Mouse (Mus musculus): Measurements from ENCODE around the gene Cpt1c.

Gene Cpt1c

DNA sequence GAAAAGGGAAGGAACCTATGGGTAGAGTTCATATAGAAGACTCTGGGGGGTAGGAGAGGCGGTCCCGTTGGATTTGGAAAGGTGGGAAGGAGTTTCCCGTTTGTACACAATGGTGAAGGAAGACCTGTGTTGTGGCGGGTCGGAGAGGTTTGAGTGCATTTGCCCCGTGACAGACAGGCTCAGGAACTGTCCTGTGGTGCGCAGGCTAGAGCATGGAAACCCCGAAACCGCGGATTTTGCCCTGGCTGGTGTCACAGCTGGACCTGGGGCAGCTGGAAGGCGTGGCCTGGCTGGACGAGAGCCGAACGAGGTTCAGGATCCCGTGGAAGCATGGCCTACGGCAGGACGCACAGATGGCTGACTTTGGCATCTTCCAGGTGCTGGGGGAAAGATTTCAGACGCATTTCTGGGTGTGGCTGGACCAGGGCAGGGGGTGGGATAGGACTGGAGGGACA lies 23.9 kb upstream of the Cpt1c start, which contains the start of gene Bcl2l12:
TSS of gene Bcl2l12 (minus strand) at position 212 of the 455 bp plus-strand sequence.
- DNase-seq: peak; percentile 38

DNA sequence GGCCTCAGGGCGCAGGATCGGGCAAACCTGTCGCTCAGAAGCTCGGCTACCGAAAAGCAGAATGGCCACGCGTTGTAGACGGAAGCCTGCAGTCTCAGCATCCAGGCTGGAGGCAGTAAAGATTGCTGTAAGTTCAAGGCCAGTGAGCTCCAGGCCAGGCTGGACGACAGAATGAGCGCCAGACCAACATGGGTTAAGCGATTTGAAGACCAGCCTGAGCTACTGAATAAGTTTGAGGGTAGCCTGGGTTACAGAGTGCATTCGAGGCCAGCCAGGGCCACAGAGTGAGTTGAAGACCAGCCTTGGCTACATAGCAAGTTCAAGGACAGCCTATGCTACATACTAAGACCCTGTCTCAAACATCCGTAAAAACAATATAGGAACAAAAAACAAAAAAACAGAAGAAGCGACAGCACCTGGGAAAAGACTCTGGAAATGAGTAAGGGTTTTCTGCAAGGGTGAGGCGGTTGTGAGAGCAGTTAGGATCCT lies 23.3 kb upstream of the Cpt1c start:
- DNase-seq: no peak

DNA sequence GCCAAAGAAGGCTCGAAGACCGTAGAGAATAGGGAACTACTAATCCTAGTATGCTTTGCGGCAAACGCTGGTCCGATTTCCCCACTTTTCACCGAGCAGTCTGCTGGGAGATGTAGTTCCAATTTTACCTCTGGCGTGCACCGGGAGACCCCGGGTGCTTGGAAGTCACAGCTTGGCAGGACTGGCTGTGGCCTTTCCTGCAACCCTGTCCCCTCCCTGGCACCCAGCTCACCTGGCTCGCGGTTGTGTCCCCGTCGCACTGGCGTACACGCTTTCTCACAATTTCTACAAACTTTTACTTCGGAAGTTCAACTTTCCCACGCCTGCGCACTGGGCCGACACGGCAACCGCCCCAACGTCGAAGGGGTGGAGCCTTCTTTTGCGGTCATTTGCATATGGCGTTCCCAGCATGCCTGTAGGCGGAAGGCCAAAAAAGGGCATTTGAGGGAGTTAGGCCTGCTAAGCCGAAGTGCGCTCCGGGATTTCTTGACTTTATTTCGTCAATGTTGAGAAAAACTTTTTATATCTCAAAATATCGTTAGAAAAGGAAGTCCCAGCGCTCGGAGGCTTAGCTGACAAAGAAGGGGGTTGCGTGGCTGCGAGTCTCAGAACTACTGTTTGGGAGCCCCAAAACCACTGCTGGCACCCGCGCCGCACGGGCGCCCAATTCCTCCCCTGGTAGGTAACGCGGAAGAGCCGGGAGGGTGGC lies 22.7 kb upstream of the Cpt1c start, which contains the start of gene Irf3:
TSS of gene Irf3 (plus strand) at position 418 of the 709 bp plus-strand sequence.
- peak; percentile 97 for DNase-seq

DNA sequence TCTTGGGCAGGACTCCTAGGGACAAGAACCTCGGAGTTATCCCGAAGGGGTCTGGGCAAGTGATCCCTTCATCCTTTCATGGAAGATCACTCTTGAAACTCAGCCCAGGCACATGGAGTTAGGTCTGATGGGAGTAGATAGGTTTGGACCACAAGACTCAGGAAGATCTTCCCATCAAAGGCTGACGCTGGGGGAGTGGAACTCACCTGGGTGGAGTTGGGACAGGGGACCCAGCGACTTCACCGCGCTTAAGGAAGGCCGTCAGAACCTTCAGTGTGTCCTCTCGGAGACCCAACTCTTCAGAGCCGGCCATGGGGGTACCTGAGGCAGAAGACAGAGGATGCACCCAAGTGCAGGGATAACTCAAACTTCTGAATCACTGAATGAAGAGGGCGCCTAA lies 22.0 kb upstream of the Cpt1c start:
- no peak for DNase-seq

DNA sequence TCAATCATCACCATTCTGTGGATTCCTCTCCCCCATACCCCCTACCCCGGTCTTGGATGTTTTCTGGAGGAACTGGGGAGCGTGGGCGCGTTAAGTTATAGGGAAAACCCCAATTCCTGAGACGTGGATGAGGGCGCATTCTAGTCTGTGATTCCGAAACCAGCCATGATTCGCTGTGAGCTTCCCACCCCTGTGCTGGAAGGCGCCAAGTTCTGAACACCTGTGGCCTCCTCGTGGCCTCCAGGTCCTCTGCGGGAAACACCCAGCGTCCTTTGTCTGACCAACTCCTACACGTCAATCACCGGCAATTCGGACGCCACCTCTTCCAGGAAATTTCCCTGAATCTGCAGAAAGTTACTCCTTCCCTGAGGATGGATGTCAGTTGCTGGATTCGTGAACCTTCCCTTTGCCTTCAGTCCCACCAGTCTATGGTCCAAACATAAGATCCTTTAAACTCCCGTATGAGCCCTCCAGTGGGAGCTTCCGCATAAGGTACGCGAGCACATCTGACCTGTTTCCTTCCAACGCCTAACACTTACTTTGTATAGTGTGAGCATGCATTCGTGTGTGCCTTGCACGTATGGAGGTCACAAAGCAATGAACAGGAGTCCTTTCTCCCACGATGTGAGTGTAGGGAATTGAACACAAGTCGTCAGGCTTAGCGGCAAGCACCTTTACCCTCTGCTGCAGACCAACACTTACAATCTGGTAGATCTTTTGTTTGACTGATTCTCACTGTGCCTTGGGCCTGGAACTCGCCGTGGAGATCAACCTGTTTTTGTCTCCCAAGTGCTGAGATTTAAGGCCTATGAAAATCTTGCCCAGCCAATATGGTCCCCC lies 12.4 kb upstream of the Cpt1c start:
- no peak for DNase-seq

DNA sequence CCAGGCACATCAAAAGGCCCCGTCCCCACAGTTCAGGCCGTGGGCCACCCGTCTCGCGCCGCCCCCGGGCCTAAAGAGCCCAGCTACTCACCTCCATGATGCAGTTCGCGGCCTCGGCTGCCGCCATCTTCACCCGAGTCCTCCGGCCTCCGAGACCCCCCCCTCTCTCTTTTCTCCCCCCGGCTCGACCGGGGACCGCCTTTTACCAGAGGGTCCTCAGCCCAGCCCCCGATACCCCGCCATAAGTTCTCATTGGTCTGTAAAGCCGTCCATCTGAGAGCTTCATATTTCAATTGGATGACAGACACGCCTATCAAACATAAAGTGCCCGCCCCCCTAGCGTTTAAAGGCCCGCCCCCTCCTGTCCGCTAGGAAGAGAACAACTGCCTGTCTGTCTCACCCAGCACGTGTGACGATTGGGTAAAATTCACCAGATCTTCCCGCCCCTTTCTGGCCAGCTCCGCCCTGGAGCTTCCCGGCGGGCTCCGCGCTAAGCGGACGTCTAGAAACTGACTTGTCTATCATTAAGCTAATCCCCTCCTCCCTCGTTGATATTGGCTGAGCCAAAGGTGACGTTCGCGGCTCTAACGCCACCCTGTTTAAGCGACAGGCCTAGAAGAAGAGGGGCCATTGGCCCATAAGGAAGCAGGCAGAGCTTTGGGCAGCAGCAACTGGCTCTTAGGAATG lies 11.7 kb upstream of the Cpt1c start, which contains the start of gene Prmt1:
TSS of gene Prmt1 (minus strand) at position 377 of the 687 bp plus-strand sequence.
- peak; percentile 100 for DNase-seq

DNA sequence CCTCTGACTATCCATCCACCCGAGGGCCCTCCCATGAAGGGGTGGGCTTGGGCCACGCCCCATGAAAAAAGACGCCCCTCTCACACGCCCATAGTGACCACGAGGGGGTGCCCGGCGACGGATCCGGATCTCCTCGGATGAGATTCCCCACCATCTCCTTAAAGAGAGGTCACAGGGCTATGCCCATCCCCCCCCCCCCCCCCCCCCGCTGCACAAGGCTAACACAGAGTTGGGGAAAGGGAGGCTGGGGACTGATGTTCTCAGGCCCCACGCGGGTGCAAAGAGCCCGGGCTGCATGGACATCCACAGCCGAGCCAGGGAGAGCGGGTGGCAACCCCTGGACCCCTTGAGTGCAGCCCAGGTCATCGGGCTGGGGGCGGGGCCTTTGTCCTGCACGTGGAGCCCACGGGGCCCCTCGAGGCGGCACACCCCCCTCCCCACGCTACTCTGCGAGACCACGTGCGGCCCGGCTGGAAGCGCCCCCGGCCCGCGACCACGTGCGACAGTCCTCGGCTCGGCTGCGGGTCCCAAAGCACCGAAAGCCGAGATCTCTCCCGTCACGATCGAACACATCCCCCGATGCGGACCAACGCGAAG lies 11.0 kb upstream of the Cpt1c start:
- DNase-seq: peak; percentile 84

DNA sequence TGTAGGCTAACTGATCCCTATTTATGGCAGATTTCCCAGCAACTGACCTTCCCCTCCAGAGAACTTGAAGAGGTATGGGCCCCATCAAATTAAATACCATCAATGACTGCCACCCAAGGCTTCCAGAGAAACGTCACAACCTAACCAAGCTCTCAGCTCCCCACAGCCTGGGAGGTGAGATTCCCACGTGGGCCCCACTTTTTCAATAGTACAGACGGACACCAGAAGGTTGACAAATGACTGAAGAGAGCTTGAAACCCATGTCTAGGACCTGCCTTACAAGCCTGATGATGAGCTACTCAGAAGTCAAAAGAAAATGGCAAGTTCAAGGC lies 10.1 kb upstream of the Cpt1c start:
- DNase-seq: no peak

DNA sequence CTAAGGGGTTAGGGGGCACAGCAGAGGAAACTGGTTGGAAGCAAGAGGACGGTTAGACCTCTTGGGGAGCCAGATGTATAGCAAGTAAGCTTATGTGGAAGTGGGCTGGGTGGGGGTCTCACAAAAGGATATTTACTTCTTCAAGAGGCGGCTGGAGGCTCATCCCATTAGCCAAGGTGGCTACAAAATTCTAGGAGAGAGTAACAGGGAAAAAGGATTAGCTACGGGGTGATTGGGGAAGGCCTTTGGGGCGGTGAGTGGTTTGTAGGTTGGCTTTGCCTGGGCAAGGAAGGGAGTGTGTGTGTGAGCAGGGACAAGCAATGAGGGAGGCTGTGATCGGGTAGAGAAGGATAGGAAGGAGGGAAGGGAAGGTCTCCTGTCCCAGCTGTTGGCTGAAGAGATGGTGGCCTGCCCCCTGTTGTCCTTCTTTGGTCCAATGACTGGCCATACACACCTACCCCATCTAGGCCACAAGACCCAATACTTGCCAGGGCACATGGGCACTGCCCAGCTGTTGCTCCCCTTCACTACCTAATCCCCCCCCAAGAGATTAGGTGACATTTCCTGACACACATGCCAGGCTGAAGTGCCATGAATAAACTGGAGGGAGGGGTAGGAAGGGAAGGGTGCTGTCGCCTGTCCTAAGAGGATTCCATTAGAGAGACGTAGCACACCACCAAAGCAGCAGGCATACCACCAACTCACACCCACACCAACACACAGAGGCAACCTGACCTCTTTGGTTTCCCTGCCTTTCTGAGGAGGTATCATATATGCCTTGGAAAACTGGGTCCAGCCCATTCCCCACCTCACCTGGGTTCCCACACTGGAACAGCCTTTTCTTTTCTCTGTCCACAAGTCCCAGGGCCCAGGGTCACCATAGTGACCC lies 9.5 kb upstream of the Cpt1c start:
- DNase-seq: no peak

DNA sequence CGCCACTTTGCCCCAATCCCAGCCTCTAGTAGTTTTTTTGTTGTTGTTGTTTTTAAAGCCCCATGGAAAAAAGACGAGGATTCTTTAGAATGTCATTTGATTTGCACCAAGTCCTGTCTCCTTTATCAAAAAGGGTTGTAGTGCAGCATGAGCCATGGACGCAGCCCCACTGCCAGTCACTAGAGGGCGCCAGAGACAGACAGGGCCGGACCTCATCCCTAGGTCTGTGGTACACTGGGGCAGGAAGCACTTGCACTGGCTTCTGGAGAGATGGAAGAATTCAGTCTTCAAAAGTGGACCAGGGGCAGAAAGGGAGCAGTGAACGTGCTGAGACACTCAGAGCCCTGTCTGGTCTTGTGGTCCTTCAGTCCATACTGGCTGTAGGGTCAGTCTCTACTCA lies 8.4 kb upstream of the Cpt1c start:
- peak; percentile 84 for DNase-seq

DNA sequence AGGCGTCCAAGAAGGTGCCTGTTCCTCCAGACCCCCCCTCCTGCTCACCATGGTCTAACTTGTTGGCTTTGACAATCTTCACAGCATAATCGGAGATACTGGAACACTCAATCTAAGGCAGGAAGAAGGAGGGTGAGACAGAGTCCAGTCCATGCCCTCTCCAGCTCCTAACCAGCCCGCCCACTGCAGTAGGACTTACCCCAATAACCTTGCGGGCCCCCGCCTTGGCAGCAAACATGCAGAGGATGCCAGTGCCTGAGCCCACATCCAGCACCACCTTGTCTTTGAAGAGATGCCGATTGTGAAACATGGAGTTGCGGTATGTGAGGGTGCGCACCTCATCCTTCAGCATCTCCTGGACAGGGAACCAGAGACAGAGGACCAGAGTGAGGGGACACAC lies 6.9 kb upstream of the Cpt1c start:
- DNase-seq: no peak

DNA sequence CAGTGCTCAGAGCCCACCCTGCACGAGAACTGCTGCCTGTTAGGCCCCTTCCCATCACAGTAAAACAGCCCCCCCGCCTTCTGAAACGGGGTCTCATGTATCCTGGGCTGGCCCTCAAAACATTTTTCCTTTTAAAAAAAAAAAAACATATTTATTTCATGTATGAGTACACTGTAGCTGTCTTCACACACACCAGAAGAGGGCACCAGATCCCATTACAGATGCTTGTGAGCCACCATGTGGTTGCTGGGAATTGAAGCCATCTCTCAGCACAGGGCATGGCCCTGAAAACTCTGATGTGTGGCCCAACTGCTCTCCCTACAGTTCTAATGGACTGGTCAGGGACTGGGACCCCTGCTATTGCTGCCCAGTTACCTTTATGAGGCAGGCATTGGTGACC lies 3.6 kb upstream of the Cpt1c start:
- no peak for DNase-seq

DNA sequence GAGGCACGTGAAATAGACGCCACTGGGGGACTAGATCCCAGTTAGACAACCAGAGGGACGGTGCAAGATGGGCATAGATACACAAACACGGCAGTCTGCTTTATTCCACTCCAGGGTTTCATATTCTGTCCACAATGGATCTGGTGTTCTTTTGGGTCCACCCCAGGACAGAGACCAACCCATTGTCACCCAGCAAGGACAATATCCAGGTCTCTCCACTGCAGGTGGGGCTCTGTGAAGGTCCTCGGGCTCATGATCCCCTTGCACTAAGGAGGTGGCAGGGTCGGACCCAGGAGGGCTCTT lies 417 bp upstream of the Cpt1c start:
- DNase-seq: no peak

DNA sequence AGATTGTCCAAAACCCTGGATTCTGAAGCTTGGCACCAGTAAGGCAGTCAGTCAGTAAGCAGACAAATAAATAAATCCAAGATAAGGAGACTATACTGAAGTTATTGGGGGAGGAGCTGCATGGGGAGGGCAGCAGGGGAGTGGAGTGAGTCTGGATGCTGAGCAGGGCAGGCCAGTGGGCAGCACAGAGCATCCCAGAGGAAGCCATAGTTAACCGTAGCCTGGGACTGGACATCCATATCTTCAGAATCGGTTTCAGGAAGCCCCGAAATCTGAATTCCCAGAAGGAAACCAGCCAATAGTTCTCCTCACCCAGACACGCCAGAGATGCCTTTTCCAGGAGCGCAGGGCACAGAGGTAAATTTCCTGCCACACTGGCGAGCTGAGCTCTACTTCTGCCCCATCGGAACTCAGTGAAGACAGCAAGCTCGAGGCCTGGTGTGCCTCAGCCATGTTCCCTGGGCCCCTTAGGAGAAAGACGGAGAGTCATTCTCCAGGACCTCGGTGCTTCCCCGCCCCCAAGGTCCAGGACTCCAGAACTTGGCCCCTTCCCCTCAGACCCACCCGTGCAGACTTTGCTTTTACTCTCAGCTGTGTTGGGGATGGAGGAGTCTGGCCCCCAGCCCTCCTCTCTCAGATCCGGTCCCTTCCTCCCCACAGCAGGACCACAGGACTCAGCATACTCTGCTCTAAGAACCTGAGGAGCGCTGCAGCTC lies 1.1 kb downstream of the Cpt1c start:
- no peak for DNase-seq

DNA sequence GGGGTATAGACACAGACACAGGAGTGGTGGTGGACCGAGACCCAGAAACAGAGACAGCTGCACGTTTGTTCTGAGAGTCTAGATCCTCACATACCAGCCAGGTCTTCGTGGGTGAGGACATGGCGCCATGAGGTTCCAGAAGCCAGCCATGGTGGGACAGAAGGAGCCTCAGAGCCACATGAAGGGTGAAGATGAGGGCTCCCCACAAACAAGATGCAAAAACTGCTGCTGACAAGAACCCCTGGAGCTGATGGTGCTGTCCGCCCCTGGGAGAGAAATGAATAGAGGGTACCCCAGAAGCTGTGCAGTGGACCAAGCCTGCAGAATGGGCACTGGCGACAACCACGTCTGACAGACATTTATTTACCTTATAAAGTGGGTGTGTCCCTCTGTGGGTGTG lies 3.5 kb downstream of the Cpt1c start:
- no peak for DNase-seq

DNA sequence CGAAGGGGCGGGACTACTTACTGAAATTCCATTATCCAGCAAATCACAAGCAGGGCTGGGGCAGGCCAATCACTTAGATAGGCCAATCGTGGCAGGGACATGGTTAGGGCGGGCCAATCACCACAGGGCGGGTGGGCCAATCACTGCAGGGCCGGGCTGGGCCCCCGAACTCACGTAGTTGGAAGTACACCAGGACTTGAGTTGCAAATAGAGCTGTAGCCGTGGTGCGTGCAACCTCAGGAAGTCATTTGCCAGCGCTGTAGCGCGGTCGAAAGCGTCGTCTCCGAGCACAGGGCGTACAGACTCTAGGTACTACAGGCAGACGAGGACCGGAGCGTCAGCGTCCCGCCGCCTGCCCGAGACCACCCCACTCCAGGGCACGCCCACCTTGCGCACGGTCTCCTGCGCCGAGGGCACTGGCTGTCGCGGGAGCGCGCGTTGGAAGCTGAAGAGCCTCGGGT lies 4.4 kb downstream of the Cpt1c start:
- DNase-seq: peak; percentile 93

DNA sequence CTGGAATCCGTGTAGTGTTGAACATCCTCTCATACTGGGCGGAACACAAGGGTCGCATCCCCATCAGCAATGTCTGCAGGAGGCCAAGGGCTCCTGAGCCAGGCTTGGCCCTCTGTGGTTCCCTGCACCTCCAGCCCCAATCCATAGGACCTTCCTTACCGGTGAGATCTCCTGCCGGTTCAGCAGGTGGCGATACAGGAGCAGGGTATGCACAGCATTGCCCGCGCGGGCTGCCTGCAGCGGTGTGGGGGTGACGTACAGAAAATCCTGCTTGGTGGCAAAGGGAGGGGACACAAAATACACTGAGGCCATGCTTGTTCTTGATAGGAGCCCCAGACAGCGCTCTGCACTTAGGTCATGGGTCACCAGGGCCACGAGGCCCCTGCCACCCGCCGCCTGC lies 8.0 kb downstream of the Cpt1c start:
- no peak for DNase-seq

DNA sequence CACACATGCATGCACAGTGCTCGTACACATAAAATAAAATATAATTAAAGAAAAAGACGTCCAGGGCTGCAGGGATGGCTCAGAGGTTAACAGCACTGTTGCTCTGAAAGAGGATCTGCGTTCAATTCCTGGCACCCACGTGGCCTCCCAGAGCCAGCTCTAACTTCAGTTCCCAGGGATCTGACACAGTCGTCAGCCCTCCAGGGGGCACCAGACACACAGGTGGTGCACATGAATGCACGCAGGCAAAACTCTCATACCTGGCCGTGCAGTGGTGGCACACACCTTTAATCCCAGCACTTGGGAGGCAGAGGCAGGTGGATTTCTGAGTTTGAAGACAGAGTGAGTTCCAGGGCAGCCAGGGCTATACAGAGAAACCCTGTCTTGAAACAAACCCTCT lies 8.7 kb downstream of the Cpt1c start:
- DNase-seq: no peak

DNA sequence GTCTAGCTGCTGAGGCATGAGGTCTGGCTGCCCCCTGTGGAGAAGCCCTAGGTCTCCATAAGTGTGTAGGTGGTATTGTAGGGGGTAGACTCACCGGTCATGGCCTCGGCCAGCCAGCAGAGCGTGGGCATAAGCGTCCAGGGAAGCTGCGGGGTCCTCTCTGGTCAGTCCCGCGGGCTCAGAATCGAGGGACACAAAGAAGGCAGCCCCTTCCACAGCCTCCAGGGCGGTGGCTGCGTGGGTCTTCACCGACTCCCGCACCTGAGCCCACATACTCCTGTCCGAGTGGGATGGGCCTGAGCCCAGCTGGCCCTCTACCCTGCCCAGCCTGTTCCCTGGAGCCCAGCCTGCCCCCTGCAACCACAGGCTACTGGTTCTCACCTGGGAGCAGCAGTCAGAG lies 9.7 kb downstream of the Cpt1c start:
- DNase-seq: no peak

DNA sequence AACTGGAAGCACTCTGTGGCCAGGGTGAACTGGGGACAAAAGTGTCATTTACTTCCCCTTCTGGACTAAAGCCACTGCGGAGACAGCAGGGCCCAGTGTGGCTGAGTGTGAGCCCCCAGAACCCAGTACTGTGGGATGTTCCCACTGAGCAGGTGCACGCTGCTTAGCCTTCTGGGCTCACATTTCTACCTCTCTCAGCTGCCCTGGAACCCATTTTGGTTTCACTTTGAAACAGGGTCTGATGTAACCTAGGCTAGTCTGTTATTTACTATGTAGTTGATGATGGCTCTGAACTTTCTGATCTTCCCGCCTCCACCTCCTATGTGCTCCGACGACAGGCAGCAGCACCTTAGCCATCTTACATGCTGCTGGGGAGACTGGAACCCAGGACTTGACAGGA lies 11.8 kb downstream of the Cpt1c start:
- no peak for DNase-seq

DNA sequence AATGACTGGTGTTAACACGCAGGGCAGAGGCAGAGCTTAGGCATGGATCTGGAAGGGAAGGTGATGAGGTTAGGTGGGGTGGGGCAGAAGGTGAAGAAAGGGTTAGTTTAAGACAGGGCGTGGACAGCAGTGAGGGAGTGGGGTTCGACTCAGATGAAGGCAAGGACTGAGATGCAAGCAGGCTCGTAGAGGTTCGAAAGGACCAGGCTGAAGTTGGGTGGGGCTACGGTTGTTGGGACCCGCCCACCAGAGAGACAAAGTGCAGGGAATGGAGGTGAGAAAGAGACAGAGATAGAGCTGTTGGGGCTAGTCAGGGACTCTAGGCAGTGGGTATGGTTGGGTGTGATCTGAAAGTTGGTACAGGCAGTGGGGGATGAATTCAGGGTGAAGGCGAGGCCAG lies 12.3 kb downstream of the Cpt1c start:
- no peak for DNase-seq
